Mouse (Mus musculus): ENCODE measurements at regions not wholly inside any gene's neighbourhood (a gene's known extent, or its start where the extent isn't known, plus 50 kb on each side); places are given as distances from the start of the nearest gene placed in this dataset.
"Not testable (repeated sequence)": the region's sequence is repeated elsewhere in the genome, so short reads cannot be mapped to it uniquely, and the experiment has no call there.

DNA sequence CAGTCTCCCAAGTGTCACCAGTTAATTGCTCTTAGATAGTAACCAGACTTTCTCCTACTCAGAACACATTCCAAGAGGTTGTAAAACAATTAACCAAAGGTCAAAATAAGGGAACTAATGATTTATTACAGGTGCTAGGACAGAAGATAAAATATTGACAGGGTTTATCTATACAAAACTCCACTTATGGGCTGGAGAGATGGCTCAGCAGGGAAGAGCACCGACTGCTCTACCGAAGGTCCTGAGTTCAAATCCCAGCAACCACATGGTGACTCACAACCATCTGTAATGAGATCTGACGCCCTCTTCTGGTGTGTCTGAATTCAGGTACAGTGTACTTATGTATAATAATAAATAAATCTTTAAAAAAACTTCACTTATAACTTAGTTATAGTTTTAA is 127.6 kb upstream of the Gdi2 start:
- not testable (repeated sequence) for H3K9me3 ChIP-seq (ENCODE audit: control insufficient read depth, low read length); H3K9ac ChIP-seq (ENCODE audit: low read depth, low read length, severe bottlenecking); H3K27me3 ChIP-seq (ENCODE audit: control insufficient read depth, insufficient read depth, low read length); H3K4me3 ChIP-seq (replicated peaks; ENCODE audit: low read length); ATAC-seq (ENCODE audit: low FRiP score, low read depth); DNase-seq (ENCODE audit: low spot score); H3K36me3 ChIP-seq (ENCODE audit: control insufficient read depth, insufficient read depth, low read length); H3K4me2 ChIP-seq (replicated peaks; ENCODE audit: low read depth, low read length, severe bottlenecking); H3K4me1 ChIP-seq (ENCODE audit: control insufficient read depth, insufficient read depth, low read length); H3K27ac ChIP-seq (replicated peaks; ENCODE audit: low read depth, low read length)
- 47% methylated on average over 3 of the region's 3 CpGs for WGBS

DNA sequence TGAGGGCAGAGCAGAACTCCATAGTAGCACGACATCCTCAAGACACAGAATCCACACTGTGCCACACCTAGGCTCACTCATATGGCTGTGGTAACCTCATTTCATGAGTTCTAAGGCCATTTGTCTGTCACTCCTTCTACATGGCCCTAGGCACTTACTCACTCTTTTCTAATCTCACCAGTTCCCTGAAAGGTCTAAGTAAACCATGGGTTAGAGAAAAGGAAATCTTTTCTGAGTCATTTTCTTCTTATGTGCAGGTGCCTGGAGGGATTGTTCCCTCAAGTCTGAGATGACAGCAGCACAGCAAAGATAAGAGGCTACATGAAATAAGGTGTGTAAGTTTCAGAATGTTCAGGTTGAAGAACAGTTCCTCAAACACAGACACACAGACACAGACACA is 120.8 kb upstream of the Gdi2 start:
- WGBS = 89% methylated on average over 1 of the region's 1 CpGs
- H3K27ac ChIP-seq (replicated peaks; ENCODE audit: low read depth, low read length) = no peak overlapping the region
- ATAC-seq (ENCODE audit: low FRiP score, low read depth) = no peak
- no peak overlapping the region for H3K4me3 ChIP-seq (replicated peaks; ENCODE audit: low read length)
- H3K9me3 ChIP-seq (ENCODE audit: control insufficient read depth, low read length) = peaks cover 4% of the 10 kb centered on the region
- H3K36me3 ChIP-seq (ENCODE audit: control insufficient read depth, insufficient read depth, low read length) = no peaks in the 10 kb centered on the region
- TF ChIP-seq POLR2A (IDR thresholded peaks at IDR 0.05; ENCODE audit: borderline replicate concordance, extremely low read depth, insufficient read depth, insufficient read length) = no peak
- no peaks in the 10 kb centered on the region for H3K27me3 ChIP-seq (ENCODE audit: control insufficient read depth, insufficient read depth, low read length)
- H3K4me2 ChIP-seq (replicated peaks; ENCODE audit: low read depth, low read length, severe bottlenecking) = no peak overlapping the region
- no peak for DNase-seq (ENCODE audit: low spot score)
- H3K4me1 ChIP-seq (ENCODE audit: control insufficient read depth, insufficient read depth, low read length) = no peaks in the 10 kb centered on the region
- H3K9ac ChIP-seq (ENCODE audit: low read depth, low read length, severe bottlenecking) = no peak overlapping the region

DNA sequence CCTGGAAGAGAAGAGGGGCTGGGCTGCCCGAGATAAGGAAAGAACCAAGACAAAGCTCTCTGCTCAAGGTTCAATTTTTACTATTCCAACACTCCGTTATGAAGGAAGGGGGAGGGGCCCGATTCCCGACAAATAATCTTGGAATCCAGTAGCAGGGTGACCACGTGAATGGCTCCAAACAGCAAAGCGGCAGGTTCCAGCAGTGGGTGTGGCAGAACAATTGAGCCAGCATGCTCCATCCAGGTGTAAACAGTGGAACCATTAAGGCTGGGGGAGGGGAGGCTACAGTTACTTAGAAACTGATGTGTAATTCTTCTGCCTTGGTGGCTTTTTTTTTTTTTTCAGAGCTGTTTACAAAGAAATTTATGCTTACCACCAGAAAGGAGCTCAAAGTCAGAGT is 82.5 kb upstream of the Gdi2 start:
- not testable (repeated sequence) for H3K4me1 ChIP-seq (ENCODE audit: control insufficient read depth, insufficient read depth, low read length)

DNA sequence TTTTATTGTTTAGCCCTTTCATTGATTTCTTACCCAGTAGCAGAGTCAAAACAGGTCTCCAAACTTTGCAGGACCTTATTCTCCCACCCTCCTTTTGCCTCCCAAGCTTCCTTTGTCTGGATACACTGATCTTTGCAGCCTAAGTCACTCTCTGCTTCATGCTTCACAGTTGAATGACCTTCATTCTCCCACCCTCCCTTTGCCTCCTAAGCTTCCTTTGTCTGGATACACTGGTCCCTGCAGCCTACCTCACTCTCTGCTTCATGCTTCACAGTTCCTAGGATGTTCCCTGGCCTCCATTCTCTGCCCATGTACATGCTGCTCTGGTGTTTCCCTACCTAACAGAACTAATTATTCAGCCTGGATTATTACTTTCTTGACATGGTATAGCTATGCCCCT is 61.0 kb upstream of the Gdi2 start:
- H3K4me1 ChIP-seq (ENCODE audit: control insufficient read depth, insufficient read depth, low read length) = no peaks in the 10 kb centered on the region
- H3K4me3 ChIP-seq (replicated peaks; ENCODE audit: low read length) = no peak overlapping the region
- no peaks in the 10 kb centered on the region for H3K9me3 ChIP-seq (ENCODE audit: control insufficient read depth, low read length)
- no peak overlapping the region for H3K4me2 ChIP-seq (replicated peaks; ENCODE audit: low read depth, low read length, severe bottlenecking)
- H3K36me3 ChIP-seq (ENCODE audit: control insufficient read depth, insufficient read depth, low read length) = no peaks in the 10 kb centered on the region
- ATAC-seq (ENCODE audit: low FRiP score, low read depth) (no peak), DNase-seq (ENCODE audit: low spot score) (no peak)
- H3K27me3 ChIP-seq (ENCODE audit: control insufficient read depth, insufficient read depth, low read length) = no peaks in the 10 kb centered on the region
- H3K9ac ChIP-seq (ENCODE audit: low read depth, low read length, severe bottlenecking) = no peak overlapping the region
- TF ChIP-seq POLR2A (IDR thresholded peaks at IDR 0.05; ENCODE audit: borderline replicate concordance, extremely low read depth, insufficient read depth, insufficient read length) = no peak
- no peak overlapping the region for H3K27ac ChIP-seq (replicated peaks; ENCODE audit: low read depth, low read length)

More for the DNA sequence above, 82.5 kb upstream of the Gdi2 start:
- H3K4me2 ChIP-seq (replicated peaks; ENCODE audit: low read depth, low read length, severe bottlenecking); H3K9ac ChIP-seq (ENCODE audit: low read depth, low read length, severe bottlenecking); H3K9me3 ChIP-seq (ENCODE audit: control insufficient read depth, low read length); H3K4me3 ChIP-seq (replicated peaks; ENCODE audit: low read length); ATAC-seq (ENCODE audit: low FRiP score, low read depth); H3K27me3 ChIP-seq (ENCODE audit: control insufficient read depth, insufficient read depth, low read length); H3K27ac ChIP-seq (replicated peaks; ENCODE audit: low read depth, low read length); DNase-seq (ENCODE audit: low spot score); H3K36me3 ChIP-seq (ENCODE audit: control insufficient read depth, insufficient read depth, low read length): not testable (repeated sequence)
- 86% methylated on average over 6 of the region's 6 CpGs for WGBS

DNA sequence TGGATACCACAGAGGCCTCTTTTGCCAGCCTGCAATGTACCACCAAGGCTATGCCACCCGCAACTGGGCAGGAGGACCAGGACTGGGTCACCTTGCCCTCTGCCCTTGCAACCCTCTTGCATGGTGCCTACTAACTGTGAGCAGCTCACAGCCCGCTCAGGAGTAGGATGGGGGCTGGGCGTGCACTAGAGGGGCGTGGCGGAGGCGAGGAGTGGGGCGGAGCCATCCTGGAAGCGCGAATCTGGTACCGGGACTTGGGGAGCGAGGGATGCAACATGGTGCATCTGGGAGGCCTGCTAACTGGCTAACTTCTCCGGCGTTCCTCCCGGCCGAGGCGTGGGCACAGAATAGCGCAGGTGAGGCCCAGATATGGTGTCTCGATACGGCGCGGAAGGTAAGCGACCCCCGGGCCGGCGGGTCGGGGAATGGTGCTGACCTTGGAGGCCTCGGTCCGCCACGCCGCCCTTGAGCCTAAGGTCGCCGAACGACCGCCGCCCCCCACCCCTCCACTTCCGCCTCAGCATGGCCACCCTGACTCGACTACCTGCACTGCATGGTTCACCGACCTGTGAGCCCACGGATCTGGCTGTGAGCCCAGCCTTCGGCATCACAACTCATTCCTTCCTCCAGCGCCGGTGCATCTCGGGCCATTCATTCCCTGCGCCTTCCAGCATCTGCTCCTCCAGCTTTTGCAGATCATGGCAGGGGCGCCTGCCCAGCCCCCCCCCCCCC is 59.7 kb upstream of the Gdi2 start:
- H3K4me2 ChIP-seq (replicated peaks; ENCODE audit: low read depth, low read length, severe bottlenecking) = peak overlapping the region; percentile 94
- ATAC-seq (ENCODE audit: low FRiP score, low read depth) = peak; percentile 95
- 3% methylated on average over 32 of the region's 45 CpGs for WGBS
- H3K27me3 ChIP-seq (ENCODE audit: control insufficient read depth, insufficient read depth, low read length) = no peaks in the 10 kb centered on the region
- H3K36me3 ChIP-seq (ENCODE audit: control insufficient read depth, insufficient read depth, low read length) = no peaks in the 10 kb centered on the region
- no peaks in the 10 kb centered on the region for H3K9me3 ChIP-seq (ENCODE audit: control insufficient read depth, low read length)
- no peaks in the 10 kb centered on the region for H3K4me1 ChIP-seq (ENCODE audit: control insufficient read depth, insufficient read depth, low read length)
- H3K4me3 ChIP-seq (replicated peaks; ENCODE audit: low read length) = peak overlapping the region; percentile 57
- H3K27ac ChIP-seq (replicated peaks; ENCODE audit: low read depth, low read length) = no peak overlapping the region
- peak overlapping the region; percentile 62 for H3K9ac ChIP-seq (ENCODE audit: low read depth, low read length, severe bottlenecking)
- DNase-seq (ENCODE audit: low spot score) = peak; percentile 80
- no peak for TF ChIP-seq POLR2A (IDR thresholded peaks at IDR 0.05; ENCODE audit: borderline replicate concordance, extremely low read depth, insufficient read depth, insufficient read length)

Measured in limb, embryonic 14.5 days (tissue).